Mouse (Mus musculus) adrenal gland, postnatal 36 days (tissue): ENCODE data around the gene Clpsl2. TPM values are rescaled to one million over a fixed set of nuclear protein-coding genes. Genes with fewer than 3 reads are reported as not detected.

Source experiments
- DNase-seq, 2 experiments: peaks; one replicate each; pipeline ENCODE4 v3.0.0; 2021; ENCODE audit warnings: mixed read lengths in 1 of 2
- long read RNA-seq, 2 experiments: library from polyadenylated mRNA; stranded (forward); transcript quantifications; one replicate each; pipeline ENCODE4 v2.0.0; 2021; ENCODE audit warnings: borderline sequencing depth in 2 of 2
- total RNA-seq, 2 experiments: library from RNA; stranded (reverse); gene quantifications; 2 replicates each; pipeline ENCODE4 v1.2.3; 2021

Clpsl2 gene
- not detected for total RNA-seq
- long read RNA-seq, experiment 1: 0 reads
- long read RNA-seq, experiment 2: 0 reads

DNA sequence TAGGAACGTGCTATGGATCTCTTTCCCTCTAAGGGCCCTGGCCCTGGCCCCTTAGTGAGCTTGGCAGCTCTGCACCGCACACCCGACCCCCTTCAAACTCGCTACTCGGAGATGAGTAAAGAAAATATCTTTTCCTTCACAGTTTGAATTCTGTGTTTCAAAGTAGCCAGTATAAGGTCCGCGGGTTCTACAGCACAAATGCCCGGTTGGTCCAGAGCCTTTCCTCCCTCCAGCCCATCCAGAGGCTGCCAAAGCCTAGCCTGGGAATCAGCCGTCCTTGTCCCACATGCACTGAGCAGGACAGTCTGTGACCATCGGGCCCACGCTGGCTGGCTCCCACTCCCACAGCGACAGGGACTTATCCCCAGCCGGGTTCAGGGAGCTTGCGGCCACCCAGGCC lies at the start of gene Clpsl2:
Gene Clpsl2 (plus strand): TSS at position 301 of the 400 bp plus-strand sequence.
- no peak for DNase-seq

DNA sequence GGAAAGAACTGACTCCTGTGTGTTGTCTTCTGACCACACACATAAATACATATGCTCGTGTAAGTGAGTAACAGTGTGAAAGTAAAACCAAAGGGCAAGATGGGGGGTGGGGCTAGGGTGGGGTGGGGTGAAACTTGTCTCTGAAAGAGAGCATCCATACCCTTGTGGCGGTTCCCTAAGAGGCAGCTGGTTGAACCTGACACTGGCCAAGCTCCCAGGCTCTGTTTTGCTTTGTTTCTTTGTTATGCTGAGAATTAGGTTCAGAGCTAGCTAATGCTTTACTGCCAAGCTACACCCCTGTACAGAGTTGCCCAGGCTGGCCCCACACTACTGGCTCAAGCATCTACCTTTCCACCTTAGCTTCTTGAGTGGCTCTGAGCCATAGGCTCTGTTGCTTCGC lies 48.7 kb upstream of the Clpsl2 start:
- DNase-seq: no peak

- DNase-seq: no peak
These were observed 46.9 kb upstream of the Clpsl2 start for GRCm38 (mm10) chr17:28502196-28502821.

GRCm38 (mm10) chr17:28504182-28504581 lies 45.0 kb upstream of the Clpsl2 start:
- no peak for DNase-seq

GRCm38 (mm10) chr17:28505591-28505990 lies 43.6 kb upstream of the Clpsl2 start:
- no peak for DNase-seq

DNA sequence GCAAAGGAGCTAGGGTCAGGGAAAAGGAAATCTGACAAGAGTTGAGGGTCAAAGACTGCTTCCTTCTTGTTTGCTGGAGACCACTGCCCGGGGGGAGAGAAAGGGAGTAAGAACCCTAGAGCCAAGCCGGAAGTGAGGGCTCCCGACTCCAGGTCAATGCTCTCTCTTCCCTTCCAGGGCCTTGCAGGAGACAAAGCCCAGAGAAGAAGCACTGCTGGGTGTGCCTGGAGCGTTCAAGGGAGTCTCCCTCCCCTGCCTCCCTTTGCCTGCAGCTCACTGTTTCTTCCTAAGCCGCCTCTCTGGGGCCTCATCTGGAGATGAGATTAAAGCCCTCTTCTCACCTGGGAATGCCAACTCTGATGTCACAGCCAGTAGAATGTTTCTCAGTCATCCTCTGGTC lies 42.3 kb upstream of the Clpsl2 start:
- DNase-seq: peak in 1 of 2 experiments; percentile 27

DNA sequence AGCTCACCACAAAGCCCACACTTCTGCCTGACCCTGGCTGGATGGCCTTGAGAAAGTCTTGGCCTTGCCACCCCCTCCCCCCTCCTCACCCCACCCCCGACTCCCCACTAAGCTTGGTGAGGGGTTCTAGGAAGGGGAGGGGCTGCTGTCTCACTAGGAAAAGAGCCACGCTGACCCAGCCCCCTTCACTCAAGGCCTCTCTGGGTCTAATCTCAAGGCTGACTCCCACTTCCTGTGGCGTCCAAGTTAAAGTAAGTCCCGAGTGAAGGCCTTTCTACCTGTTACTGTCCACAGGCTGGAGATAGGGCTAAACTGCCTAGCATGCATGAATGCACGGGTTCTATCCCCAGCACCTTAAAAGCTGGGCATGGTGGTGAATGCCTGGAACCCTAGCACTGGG lies 41.7 kb upstream of the Clpsl2 start:
- peak in 1 of 2 experiments; percentile 47 for DNase-seq

DNA sequence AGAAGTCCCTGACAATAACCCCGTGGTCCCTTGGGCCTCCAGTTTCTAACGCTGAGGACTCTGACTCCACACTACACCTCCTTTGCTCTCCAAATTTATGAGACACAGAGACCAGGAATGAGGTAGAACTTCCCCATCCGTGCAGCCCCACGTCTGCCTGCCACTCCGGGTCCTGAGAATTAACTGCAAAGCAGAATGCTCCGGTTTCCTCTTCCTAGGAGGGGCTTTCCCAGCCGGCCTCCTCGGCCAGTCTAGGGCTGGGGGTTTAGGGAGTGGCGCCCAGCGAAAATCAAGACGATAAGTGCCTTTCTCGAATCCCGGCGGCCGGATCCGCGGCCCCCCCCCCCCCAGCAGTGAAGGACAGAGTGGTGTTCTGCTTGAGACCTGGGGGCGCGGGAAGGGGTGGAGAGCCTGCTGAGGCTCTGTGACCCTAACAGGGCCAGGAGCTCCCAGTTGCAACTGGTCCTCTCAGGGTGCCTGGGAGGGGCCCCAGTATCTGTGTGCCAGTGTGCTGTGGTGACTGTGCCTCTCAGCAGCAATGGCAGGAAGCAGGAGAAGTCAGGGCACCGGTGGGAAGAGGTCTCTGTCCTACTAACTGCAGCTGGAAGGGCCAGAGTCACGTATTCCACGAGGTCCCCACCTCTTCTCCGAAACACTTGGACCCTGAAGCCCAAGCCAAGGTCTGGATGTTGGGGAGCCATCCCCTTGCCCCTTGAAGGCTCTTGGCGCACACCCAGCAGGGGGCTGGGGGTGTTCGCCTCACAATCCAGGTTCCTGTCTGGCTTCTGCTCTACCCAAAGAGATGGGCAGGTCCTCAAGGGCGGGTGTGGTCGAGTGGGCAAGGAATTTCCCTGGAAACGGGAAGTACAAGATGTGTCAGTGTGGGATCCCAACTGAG lies 38.5 kb upstream of the Clpsl2 start:
- peak in 1 of 2 experiments; percentile 31 for DNase-seq

DNA sequence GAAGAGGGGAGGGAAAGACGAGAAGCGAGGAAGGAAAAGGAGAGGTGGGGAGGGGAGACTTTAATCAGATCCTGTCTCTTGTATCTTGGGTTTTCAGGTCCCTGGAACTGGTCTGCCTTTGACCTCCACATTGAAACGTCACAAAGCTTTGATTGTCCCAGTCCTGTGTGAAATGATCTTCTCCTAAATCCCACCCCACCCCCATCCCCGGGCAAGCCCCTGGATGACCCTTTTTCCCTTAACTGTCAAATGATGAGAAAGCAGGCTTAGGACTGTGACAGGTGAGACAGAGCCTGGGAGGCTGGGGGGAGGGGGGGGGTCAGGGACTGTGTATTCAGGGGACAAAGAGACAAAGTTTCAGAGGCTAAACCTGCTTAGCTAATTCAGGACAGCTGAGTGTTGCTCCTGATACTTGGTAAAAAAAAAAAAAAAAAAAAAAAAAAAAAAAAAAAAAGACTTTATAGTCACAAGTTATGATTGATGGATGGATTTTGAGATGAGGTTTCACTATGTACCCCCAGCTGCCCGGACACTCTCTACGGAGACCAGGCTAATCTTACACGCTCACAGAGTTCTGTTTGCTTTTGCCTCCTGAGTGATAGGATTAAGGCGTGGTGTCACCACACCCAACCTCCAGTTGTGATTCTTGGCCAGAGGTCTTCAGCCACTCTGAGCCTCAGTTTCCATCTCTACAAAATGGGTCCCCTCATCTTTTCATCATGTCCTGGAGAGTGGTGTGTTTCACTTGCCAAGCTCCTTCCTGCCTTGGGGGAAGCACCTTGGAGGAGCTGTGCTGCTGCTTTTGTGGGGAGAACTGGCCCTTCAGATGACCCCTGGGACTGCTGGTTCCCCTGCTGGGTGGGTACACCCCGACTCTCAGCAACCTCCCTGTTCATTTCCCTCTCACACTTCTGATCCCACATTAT lies 37.3 kb upstream of the Clpsl2 start:
- DNase-seq: no peak

- peak; percentile 73 to 85 for DNase-seq
These were observed 36.5 kb upstream of the Clpsl2 start for GRCm38 (mm10) chr17:28512696-28513095.

- DNase-seq: no peak
These were observed 35.9 kb upstream of the Clpsl2 start for GRCm38 (mm10) chr17:28513337-28513736.

DNA sequence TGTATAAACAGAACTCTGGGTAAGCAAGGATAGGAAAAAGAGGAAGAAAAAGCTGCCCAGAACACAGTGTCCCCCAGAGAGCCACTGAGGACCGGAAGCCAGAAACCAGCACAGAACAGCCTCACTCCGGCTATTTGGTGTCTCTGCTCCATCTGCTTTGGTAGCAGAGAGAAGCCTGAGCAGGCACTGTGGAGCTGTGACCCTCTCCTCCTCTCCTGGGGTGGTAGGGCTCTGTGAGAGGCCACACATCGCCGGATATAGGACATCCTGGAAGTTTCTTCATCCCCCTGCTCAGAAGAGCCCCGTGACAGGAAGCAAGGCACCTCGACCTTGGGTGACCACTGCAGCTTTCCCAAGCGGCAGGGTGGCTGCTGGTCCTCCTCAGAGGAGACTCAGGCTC lies 35.4 kb upstream of the Clpsl2 start:
- DNase-seq: peak; percentile 41 to 52

- no peak for DNase-seq
These were observed 34.7 kb upstream of the Clpsl2 start for GRCm38 (mm10) chr17:28514555-28514954.

DNA sequence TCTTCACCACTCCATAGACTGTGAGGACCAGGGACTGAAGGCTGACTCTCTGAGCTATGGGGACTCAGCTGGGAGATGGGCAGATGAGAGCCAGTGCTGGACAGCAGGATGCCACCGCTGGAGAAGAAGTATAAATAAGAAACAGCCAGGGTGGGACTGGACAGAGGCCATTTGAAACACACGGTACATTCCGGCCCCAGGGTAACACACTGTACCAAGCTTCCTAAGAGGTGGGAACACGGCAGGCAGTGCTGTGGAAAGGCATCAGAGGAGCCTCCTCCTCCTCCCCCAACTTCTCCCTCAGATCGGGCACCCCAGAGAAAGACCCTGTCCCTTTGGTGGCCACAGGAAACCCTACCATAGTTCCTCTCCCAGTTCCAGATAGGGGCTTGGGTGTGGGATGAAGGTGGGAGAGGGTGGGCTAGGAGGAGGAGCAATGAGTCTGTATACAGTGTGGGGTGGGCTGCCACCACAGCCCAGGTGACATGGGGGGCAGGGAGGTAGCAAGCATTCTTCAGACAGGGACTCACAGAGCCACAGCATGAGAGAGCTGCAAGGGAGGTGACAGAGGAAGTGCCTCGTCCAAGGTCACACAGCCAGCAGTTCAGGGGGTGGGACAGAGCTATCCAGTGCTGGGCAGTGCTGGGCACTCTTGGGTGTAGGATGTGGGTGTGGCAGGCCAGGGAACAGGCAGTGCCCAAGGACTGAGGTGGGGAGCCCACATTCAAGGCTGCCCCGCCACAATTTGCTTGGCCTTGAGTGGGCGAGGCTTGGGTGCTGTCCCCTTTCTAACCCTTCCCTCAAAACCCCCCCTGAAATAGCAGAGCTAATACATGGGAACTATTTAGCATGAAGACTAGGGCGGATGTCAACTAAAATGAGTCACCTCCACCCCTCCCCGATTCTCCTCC lies 33.5 kb upstream of the Clpsl2 start:
- DNase-seq: peak; percentile 67 to 75

DNA sequence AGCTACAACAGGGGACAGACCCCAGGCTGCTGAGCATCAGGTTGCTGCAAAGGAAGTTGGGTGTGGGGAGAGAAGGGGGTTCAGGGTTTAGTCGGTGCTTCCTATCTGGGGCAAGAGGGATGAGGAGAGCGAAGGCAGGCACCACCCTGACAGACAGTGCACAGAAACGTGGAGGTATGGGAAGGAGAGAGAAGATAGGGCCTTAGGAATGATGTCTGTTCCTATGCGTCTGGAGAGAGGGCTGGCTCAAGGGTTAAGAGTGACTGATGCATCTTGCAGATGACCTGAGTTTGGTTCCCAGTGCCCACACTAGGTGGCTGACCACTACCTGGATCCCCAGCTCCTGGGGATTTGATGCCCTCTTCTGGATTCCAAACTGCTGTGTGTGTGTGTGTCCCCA lies 32.3 kb upstream of the Clpsl2 start:
- no peak for DNase-seq

DNA sequence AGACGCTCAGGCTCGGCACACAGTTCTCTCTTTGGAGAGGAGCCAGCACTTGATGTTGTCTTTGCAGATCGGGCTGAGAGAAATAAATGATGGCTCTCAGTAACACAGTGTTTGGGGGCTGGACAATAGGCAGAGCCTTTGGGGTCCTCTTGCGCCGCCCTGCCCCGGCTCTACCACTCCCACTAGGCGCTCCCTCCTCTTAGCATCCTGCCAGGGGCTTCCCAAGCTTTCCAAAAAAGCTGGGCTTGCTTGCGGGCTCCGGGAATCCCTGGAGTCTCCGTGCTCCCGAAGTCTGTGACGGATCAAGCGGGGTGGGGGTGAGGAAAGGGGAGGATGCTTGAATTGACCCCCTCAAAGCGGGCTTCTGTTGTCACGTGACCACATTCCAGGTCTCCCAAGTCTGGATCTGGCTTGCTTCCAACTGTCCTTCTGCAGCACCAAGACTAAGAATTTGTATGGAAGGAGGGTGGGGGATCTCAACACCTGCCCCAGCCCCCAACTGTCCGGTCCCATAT lies 31.7 kb upstream of the Clpsl2 start, which contains the start of gene Fkbp5:
Gene Fkbp5 (minus strand): TSS at position 87 of the 515 bp plus-strand sequence.
- DNase-seq: peak; percentile 63

DNA sequence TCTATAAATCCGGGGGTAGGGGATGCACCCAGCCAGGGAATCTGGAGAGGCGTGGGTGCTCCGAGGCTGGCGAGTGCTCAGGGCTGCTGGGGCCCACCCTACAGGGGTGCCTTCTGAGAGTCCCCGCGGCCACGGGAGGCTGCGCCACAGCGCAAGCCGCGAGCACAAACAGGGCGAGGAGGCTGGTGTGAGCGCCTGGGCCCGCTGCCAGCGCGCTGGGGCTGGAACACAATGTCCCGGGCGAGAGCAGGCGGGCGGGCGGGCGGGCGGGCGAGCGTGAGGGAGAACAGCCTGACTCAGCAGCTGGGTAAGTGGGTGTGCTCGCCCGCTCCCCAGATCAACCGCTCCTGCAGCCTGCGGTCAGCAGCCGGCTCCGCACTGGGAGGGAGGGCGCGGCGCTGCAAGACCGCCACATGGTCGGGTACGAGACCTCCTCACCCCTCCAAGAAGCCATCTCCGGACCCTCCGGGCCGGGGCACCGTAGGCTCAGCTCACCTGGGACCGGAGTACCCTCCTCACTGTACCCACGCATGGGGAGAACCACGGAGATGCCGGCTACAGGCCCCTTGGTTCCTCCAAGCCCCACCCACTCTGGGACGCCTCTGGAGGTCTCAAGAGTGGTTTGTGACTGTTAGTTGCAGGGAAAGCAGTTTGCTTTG lies 31.1 kb upstream of the Clpsl2 start:
- peak; percentile 92 to 96 for DNase-seq

- no peak for DNase-seq
These were observed 30.6 kb upstream of the Clpsl2 start for GRCm38 (mm10) chr17:28518615-28519071.

DNA sequence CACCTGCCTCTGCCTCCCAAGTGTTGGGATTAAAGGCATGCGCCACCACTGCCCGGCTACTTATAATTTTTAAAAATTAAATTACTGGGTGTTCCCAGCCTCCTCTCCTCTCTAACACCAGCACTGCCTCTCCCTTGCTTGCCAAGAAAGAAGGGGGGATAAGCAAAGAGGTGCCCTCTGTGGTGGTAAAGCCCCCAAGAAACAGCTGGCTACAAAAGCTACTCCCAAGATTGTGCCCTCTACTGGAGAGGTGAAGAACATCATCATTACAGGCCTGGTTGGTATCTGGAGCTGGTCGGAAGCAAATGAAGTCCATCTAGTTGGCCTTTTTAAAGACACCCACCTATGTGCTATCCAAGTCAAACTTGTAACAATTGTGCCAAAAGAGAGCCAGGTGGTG lies 29.4 kb upstream of the Clpsl2 start:
- no peak for DNase-seq

GRCm38 (mm10) chr17:28520561-28520960 lies 28.6 kb upstream of the Clpsl2 start:
- DNase-seq: no peak
